Mouse (Mus musculus): ENCODE data around the gene Doc2g.

DNA sequence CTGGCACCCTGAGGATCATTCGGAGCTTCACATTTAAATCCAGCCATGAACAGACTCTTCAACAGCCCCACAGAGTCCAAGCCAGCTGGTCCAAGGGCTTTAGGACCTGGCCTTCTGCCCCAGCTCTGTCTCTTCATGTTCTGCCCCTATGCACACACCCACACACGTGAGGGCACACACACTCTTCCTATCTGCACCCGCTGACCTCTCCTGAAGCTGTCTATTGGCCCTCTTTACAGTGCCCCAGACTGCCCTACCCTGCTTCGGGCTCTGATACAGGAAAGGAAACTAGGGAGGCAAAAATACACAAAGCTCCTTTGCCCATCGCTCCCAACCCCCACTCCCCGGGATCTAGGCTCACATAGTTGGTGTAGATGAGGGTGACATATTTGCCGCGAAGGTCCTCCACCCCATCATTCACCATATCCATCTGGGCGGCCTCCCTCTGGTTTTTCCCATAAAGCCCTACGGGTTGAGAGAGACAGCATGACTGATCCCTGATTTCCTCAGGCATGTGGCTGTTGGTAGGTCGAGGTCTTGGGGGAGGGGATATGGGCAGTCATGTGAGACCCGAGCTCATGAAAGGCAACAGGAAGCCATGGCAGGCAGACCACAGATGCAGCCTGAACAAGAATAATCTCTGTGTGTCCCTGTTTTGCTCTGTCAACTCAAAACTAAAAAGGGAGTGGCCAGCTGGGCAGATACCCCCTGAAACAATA is 33.4 kb downstream of the Doc2g start:
- TF ChIP-seq CTCF (IDR thresholded peaks at IDR 0.05; ENCODE audit: low read depth) = no peak
- TF ChIP-seq EP300 (IDR thresholded peaks at IDR 0.05; ENCODE audit: low read depth) = no peak

Data from liver, embryonic 14.5 days (tissue).